Mouse (Mus musculus) stomach, postnatal 0 days (tissue): ENCODE results near the gene Tmem232. TPM values are rescaled to one million over a fixed set of nuclear protein-coding genes. Genes with fewer than 3 reads are reported as not detected.
A peak's percentile ranks its signal among the peaks of the same experiment; 100 is the strongest.
"Not testable (repeated sequence)": the region's sequence is repeated elsewhere in the genome, so short reads cannot be mapped to it uniquely, and the experiment has no call there.

ENCODE experiments used
- ATAC-seq: fragments of 200-750 bp; cut with Nextera tagmentation; 2 replicates; pipeline ENCODE4 v1.8.0; 2017; ENCODE audit not compliant: low FRiP score, low TSS enrichment
- DNase-seq: peaks from one replicate; pipeline ENCODE4 v3.0.0-alpha.2; 2016; ENCODE audit warnings: low spot score
- H3K27ac ChIP-seq: fragments of 300-500 bp; sonication (generic); replicated peaks from 2 replicates; pipeline ENCODE4 v1.5.1; 2014; ENCODE audit warnings: mild to moderate bottlenecking, control low read depth
- H3K27me3 ChIP-seq: fragments of 300-500 bp; sonication (generic); 2 replicates; pipeline ENCODE4 v1.6.1; 2014; ENCODE audit warnings: low read length; ENCODE audit not compliant: control insufficient read depth, insufficient read depth
- H3K36me3 ChIP-seq: fragments of 300-500 bp; sonication (generic); 2 replicates; pipeline ENCODE4 v1.6.1; 2014; ENCODE audit warnings: low read length, mixed read lengths; ENCODE audit not compliant: control insufficient read depth, insufficient read depth
- H3K4me1 ChIP-seq: fragments of 300-500 bp; sonication (generic); replicated peaks from 2 replicates; pipeline ENCODE4 v1.6.1; 2014; ENCODE audit warnings: antibody characterized with exemption; ENCODE audit not compliant: control insufficient read depth, insufficient read depth
- H3K4me2 ChIP-seq: fragments of 300-500 bp; sonication (generic); replicated peaks from 2 replicates; pipeline ENCODE4 v1.6.1; 2014; ENCODE audit warnings: low read depth, mild to moderate bottlenecking, control low read depth, moderate library complexity
- H3K4me3 ChIP-seq: fragments of 300-500 bp; sonication (generic); 2 replicates; pipeline ENCODE4 v1.5.1; 2014; ENCODE audit warnings: low read depth, low read length, control low read depth
- H3K9ac ChIP-seq: fragments of 300-500 bp; sonication (generic); 2 replicates; pipeline ENCODE4 v1.6.1; 2014; ENCODE audit warnings: mild to moderate bottlenecking, low read length, control low read depth, mixed read lengths
- H3K9me3 ChIP-seq: fragments of 300-500 bp; sonication (generic); 2 replicates; pipeline ENCODE4 v1.6.1; 2016; ENCODE audit warnings: low read length; ENCODE audit not compliant: control insufficient read depth
- CTCF ChIP-seq: IDR thresholded peaks from 2 replicates; pipeline ENCODE4 v1.5.1; 2016; ENCODE audit warnings: antibody characterized with exemption, low read depth, mild to moderate bottlenecking, moderate library complexity
- EP300 ChIP-seq: optimal IDR thresholded peaks from 2 replicates; pipeline ENCODE3; 2016; ENCODE audit warnings: antibody characterized with exemption
- WGBS: fragments of 180-500 bp; shearing (Covaris S2); extraction: QIAGEN DNeasy Blood & Tissue Kit; methylation state at CpG from one replicate; pipeline ENCODE4 v1.1.7; 2014; 5-methylcytosine and 5-hydroxymethylcytosine counted together
- polyA plus RNA-seq: library from polyadenylated mRNA; unstranded; fragments of >200 nt; fragmentation: Nextera tagmentation; extraction: Ambion mirVana; gene quantifications from 2 replicates; pipeline ENCODE4 v1.2.1, GENCODE M21; 2015

The Tmem232 gene
- polyA plus RNA-seq, 1 experiment from 2014 or later = not detected

DNA sequence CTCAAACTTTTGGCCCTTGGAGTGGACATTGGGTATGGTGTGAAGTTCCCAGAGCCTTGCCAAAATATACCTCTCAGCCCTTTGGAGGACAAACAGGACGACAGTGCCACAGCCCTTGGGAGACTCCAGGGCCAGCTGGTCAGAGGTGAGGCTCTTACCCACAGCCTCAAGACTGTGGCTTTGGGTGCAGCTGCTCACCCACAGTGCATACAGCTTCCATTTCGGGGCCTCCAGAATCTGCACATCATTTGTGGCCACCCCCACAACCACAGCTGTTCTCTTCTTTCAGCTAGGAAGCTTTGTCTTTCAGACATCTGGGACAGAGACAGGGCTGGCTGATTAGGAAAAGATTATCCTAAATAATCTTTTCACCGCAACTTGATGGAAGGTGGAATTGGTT, 27.1 kb downstream of the Tmem232 start:
- WGBS = 75% methylated on average over 3 of the region's 3 CpGs
- TF ChIP-seq EP300 = no peak
- no peak for TF ChIP-seq CTCF
- Histone ChIP-seq H3K4me3 (no peak overlapping the region), H3K36me3 (no peaks in the 10 kb centered on the region), H3K4me2 (no peak overlapping the region), H3K27me3 (no peaks in the 10 kb centered on the region), H3K9ac (no peak overlapping the region), H3K4me1 (no peaks in the 10 kb centered on the region), H3K9me3 (no peaks in the 10 kb centered on the region), H3K27ac (no peak overlapping the region)
- ATAC-seq (no peak), DNase-seq (no peak)

DNA sequence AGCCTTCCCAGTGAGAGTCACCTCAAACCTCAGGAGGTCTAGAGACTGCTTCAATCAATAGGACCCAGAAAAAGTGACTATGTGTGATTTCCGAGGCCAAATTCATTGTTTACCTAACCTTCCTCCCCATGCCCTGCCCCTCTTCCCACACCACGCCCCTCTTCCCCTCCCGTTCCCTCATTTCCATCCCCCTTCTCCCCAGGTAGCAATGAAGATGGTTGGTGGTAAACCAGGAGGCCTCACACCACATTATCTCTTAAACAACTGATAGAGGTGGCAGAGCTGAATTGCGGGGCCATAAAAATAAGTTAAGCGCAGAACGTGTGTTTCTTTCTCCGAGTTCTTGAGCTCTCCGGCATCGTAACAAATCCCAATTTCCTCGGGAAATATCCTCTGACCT, 55.9 kb downstream of the Tmem232 start:
- Histone ChIP-seq H3K9ac (no peak overlapping the region), H3K4me1 (no peaks in the 10 kb centered on the region), H3K36me3 (no peaks in the 10 kb centered on the region), H3K4me2 (no peak overlapping the region), H3K9me3 (no peaks in the 10 kb centered on the region), H3K27ac (no peak overlapping the region), H3K4me3 (no peak overlapping the region), H3K27me3 (no peaks in the 10 kb centered on the region)
- no peak for ATAC-seq
- TF ChIP-seq CTCF (no peak), EP300 (no peak)
- 48% methylated on average over 10 of the region's 10 CpGs for WGBS
- no peak for DNase-seq

GRCm38 (mm10) chr17:65476747-65477146, 63.8 kb downstream of the Tmem232 start:
- Histone ChIP-seq H3K4me3 (no peak overlapping the region), H3K4me1 (no peaks in the 10 kb centered on the region), H3K27me3 (no peaks in the 10 kb centered on the region), H3K9me3 (no peaks in the 10 kb centered on the region), H3K9ac (no peak overlapping the region), H3K36me3 (no peaks in the 10 kb centered on the region), H3K4me2 (no peak overlapping the region), H3K27ac (no peak overlapping the region)
- ATAC-seq (no peak), DNase-seq (no peak)
- TF ChIP-seq EP300 = no peak
- 0 out of 2 replicates have a peak, but pooled peaks have one; percentile 6 for TF ChIP-seq CTCF
- 92% methylated on average over 10 of the region's 10 CpGs for WGBS

GRCm38 (mm10) chr17:65450818-65451217, 89.8 kb downstream of the Tmem232 start:
- Histone ChIP-seq H3K27me3 (no peaks in the 10 kb centered on the region), H3K36me3 (no peaks in the 10 kb centered on the region), H3K9ac (no peak overlapping the region), H3K4me1 (no peaks in the 10 kb centered on the region), H3K9me3 (no peaks in the 10 kb centered on the region), H3K4me2 (no peak overlapping the region), H3K4me3 (no peak overlapping the region), H3K27ac (no peak overlapping the region)
- no peak for DNase-seq
- no peak for ATAC-seq
- no peak for TF ChIP-seq EP300
- TF ChIP-seq CTCF = no peak

- not testable (repeated sequence) for H3K27ac ChIP-seq, H3K27me3 ChIP-seq, H3K9me3 ChIP-seq, ATAC-seq, H3K9ac ChIP-seq, H3K4me3 ChIP-seq, H3K36me3 ChIP-seq, DNase-seq, H3K4me1 ChIP-seq, H3K4me2 ChIP-seq
- 85% methylated on average over 12 of the region's 12 CpGs for WGBS
Measured at GRCm38 (mm10) chr17:65437906-65438305, 102.7 kb downstream of the Tmem232 start.

DNA sequence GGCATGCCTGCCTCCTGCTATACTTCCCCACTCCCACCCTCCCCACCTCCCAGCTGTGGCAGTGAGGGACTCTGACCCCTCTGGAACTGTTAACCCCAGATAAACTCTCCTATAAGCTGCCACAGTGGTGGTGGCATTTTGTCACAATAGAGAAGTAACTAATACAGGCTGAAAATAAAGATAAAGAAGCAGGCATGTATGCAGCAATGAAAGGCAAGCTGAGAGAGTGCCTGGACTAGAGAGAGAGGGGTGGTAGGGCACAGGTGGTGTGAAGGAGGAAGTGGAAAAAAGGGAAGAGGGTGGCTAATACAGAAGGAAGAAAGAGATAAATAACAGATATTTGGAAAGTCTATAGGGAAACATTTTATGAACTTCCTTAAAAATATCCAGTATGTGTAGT, 121.5 kb downstream of the Tmem232 start:
- no peak for DNase-seq
- TF ChIP-seq EP300 = no peak
- TF ChIP-seq CTCF = no peak
- ATAC-seq = no peak

More for the DNA sequence above, 121.5 kb downstream of the Tmem232 start:
- Histone ChIP-seq H3K9ac (no peak overlapping the region), H3K36me3 (no peaks in the 10 kb centered on the region), H3K4me1 (no peaks in the 10 kb centered on the region), H3K27ac (no peak overlapping the region), H3K9me3 (no peaks in the 10 kb centered on the region), H3K27me3 (no peaks in the 10 kb centered on the region), H3K4me3 (no peak overlapping the region), H3K4me2 (no peak overlapping the region)
